Mouse (Mus musculus) lung, embryonic 14.5 days (tissue): ENCODE measurements around the gene Pramef8. TPM values are rescaled to one million over a fixed set of nuclear protein-coding genes. Genes with fewer than 3 reads are reported as not detected.

Experiments
- ATAC-seq: fragments of 200-750 bp; cut with Nextera tagmentation; 2 replicates; pipeline ENCODE4 v1.8.0; 2017; ENCODE audit warnings: mild to moderate bottlenecking, moderate TSS enrichment, moderate library complexity; ENCODE audit not compliant: insufficient read depth
- DNase-seq: peaks from one replicate; pipeline ENCODE4 v3.0.0-alpha.2; 2015
- H3K27ac ChIP-seq: fragments of 300-500 bp; sonication (generic); 2 replicates; pipeline ENCODE4 v1.5.1; 2014; ENCODE audit warnings: low read depth, mild to moderate bottlenecking, moderate library complexity
- H3K27me3 ChIP-seq: fragments of 300-500 bp; sonication (generic); 2 replicates; pipeline ENCODE4 v1.6.1; 2014; ENCODE audit warnings: low read length, control low read depth; ENCODE audit not compliant: insufficient read depth
- H3K36me3 ChIP-seq: fragments of 300-500 bp; sonication (generic); 2 replicates; pipeline ENCODE4 v1.6.1; 2014; ENCODE audit warnings: control low read depth; ENCODE audit not compliant: insufficient read depth
- H3K4me1 ChIP-seq: fragments of 300-500 bp; sonication (generic); 2 replicates; pipeline ENCODE4 v1.6.1; 2014; ENCODE audit warnings: antibody characterized with exemption, control low read depth; ENCODE audit not compliant: insufficient read depth
- H3K4me2 ChIP-seq: fragments of 300-500 bp; sonication (generic); 2 replicates; pipeline ENCODE4 v1.6.1; 2014; ENCODE audit warnings: mild to moderate bottlenecking
- H3K4me3 ChIP-seq: fragments of 300-500 bp; sonication (generic); 2 replicates; pipeline ENCODE4 v1.5.1; 2014; ENCODE audit warnings: low read depth, low read length
- H3K9ac ChIP-seq: fragments of 300-500 bp; sonication (generic); 2 replicates; pipeline ENCODE4 v1.6.1; 2014
- H3K9me3 ChIP-seq: fragments of 300-500 bp; sonication (generic); 2 replicates; pipeline ENCODE4 v1.6.1; 2016; ENCODE audit warnings: low read depth, low read length, control low read depth
- CTCF ChIP-seq: IDR thresholded peaks from 2 replicates; pipeline ENCODE4 v1.5.1; 2016; ENCODE audit warnings: antibody characterized with exemption, low read depth
- WGBS: fragments of 180-500 bp; shearing (Covaris S2); extraction: QIAGEN DNeasy Blood & Tissue Kit; methylation state at CpG from one replicate; pipeline ENCODE4 v1.1.7; 2014; 5-methylcytosine and 5-hydroxymethylcytosine counted together
- polyA plus RNA-seq: library from polyadenylated mRNA; unstranded; fragments of >200 nt; fragmentation: Nextera tagmentation; extraction: Ambion mirVana; gene quantifications from 2 replicates; pipeline ENCODE4 v1.2.1, GENCODE M21; 2014

The Pramef8 gene
- 16.1 and 16.3 TPM in 2 replicates for polyA plus RNA-seq

DNA sequence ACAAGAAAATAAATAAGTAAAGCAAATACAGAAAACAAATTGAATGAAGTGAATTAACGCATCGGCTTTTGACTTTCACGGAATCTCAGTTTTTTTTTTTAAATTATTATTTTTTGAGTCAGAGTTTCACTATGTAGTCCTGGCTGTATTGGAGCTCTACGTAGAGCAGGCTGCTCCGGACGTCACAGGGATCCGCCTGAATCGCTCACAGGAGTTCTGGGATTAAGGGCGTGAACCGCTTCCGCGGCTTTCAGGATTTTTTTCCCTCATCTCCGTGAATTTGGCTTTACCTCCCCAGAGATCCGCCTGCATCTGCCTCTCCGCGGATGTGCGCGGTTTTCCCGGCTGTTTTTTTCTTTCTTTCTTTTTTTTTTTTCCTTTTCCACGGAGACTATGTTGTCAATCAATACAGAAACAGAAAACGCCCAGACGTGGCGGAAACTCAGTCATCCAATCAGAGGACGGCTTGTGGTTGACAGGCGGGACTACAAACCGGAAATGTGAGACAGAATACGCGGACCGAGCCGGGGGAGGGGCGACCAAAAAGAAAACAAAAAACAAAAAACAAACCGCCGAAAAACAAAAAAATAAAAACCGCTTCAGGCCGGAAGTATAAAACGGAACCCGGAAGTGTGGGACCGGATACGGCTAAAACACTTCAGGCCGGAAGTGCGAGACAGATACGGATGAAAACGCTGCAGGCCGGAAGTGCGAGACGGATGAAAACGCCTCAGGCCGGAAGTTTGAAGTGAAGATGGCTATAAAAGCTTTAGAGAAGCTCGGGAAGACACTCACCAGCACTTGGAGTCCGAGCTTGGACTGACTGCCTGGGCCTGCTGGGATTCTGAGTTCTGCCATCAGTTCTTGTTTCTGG is at the start of gene Pramef8:
Gene Pramef8 (plus strand): TSS at position 208 of the 874 bp plus-strand sequence.
- ATAC-seq: peak; percentile 95
- H3K27me3 ChIP-seq: no peaks in the 10 kb centered on the region
- H3K9me3 ChIP-seq: peaks cover 9% of the 10 kb centered on the region; the same call in 1 of the 2 replicates
- H3K4me1 ChIP-seq: no peaks in the 10 kb centered on the region
- WGBS: under 1% methylated on average over 50 of the region's 50 CpGs
- H3K36me3 ChIP-seq: peaks cover 30% of the 10 kb centered on the region
- peak within 1 kb of the TSS; percentile 62 for H3K4me2 ChIP-seq
- peak within 1 kb of the TSS; percentile 55 for H3K4me3 ChIP-seq
- peak within 1 kb of the TSS; percentile 54 for H3K9ac ChIP-seq
- peak; percentile 96 for DNase-seq
- no peak for TF ChIP-seq CTCF
- H3K27ac ChIP-seq: peak within 1 kb of the TSS; percentile 80

DNA sequence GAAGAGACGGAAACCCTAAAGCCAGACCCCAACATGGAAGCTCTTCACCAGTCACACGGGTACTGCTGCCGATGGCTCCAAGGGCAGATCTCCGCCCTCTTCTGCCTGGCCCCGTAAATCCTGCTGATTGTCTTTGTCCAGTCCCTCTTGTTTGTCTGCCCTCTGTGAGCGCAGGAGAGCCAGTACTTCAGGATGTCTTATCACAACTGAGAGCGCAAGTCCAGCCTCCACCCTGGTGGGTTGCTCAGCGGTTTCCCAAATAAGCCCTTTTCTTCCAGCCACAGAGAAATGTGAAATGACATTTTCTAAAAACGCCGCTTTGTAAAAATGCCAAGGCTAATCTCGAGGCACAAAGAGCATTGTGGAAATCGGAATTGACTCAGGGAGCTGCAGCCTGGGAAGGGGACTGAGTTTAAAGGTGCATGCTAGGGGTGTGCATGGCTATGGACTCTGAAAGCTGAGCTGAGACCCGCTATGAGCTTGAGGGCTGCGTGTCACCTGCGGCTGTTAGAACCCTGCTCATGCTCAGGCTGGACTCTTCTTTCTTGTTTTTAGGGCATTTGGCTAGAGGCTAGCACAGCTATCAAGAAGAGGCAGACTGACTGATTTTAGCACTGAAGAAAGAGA is 45.7 kb upstream of the Pramef8 start:
- DNase-seq: no peak
- H3K4me2 ChIP-seq: no peak overlapping the region

DNA sequence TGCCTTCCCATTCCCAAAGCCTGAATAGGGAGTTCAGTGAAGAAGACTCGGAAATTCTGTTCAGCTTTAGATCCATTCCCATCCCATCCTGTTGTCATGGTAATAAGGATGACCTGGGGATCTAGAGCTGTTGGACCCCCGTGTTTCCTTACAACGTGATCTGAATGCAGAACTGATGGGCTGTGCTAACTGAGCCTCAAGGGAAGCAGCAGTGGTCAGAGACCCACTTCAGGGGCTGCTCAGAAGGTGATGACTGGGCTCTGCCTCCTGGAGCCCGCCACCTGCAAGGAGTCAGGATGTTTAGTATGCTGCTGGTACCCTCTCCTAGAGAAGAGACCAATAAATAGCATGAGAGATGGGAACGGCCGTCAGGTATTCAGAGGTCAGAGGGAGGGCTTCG is 32.7 kb upstream of the Pramef8 start:
- Histone ChIP-seq H3K4me2 (no peak overlapping the region), H3K4me3 (no peak overlapping the region), H3K36me3 (no peaks in the 10 kb centered on the region), H3K27ac (no peak overlapping the region), H3K9ac (no peak overlapping the region), H3K9me3 (no peaks in the 10 kb centered on the region), H3K27me3 (0 out of 2 replicates have a peak, but pooled peaks cover 3% of the 10 kb centered on the region), H3K4me1 (no peaks in the 10 kb centered on the region)
- DNase-seq: no peak
- TF ChIP-seq CTCF: no peak
- 41% methylated on average over 7 of the region's 7 CpGs for WGBS
- no peak for ATAC-seq

More for the DNA sequence above, 45.7 kb upstream of the Pramef8 start:
- WGBS: 51% methylated on average over 15 of the region's 15 CpGs
- no peak overlapping the region for H3K4me3 ChIP-seq
- H3K27ac ChIP-seq: no peak overlapping the region
- TF ChIP-seq CTCF: no peak
- no peak overlapping the region for H3K9ac ChIP-seq
- H3K27me3 ChIP-seq: no peaks in the 10 kb centered on the region
- no peaks in the 10 kb centered on the region for H3K4me1 ChIP-seq
- H3K36me3 ChIP-seq: no peaks in the 10 kb centered on the region
- H3K9me3 ChIP-seq: no peaks in the 10 kb centered on the region
- ATAC-seq: no peak

DNA sequence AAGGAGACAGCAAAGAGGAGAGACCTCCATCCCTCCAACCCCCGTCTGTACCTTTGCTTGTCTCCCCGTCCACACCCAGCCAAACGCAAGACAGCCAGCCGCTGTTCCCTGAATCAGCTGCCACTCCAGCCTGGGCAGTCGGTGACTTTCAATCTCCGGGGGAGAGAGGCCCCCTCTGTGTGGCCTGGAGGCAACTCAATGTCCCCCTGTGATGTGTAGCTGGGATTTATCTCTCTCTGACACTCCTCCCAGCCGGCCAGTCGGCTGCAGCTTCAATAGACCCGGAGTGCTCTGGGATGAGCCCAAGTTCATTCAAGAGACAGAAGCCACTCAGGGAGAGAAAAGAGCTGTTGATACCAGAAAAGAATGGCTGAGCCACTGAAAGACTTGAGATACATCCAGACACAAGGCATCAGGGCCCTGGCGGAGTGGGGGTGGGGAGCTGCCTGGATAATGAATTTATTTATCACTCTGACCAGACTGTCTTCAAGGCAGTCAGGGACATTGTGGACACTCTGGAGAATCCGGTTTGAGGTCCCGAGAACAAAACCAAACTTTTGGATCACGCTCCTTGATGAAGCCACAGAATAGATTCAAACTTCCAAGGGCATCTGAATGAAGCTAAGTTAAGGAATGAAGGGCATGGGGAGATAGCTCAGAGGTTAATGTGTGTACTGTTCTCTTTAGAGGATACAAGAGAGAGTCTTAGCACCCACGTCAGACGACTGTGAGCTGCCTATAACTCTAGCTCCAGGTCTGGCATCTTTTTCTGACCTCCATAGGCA is 32.1 kb upstream of the Pramef8 start:
- no peak overlapping the region for H3K27ac ChIP-seq
- H3K9ac ChIP-seq: no peak overlapping the region
- 0 out of 2 replicates have a peak, but pooled peaks cover 3% of the 10 kb centered on the region for H3K27me3 ChIP-seq
- no peaks in the 10 kb centered on the region for H3K9me3 ChIP-seq
- no peak for DNase-seq
- no peak overlapping the region for H3K4me3 ChIP-seq
- no peak; the same call in 1 of the 2 replicates for ATAC-seq
- H3K4me2 ChIP-seq: no peak overlapping the region
- no peaks in the 10 kb centered on the region for H3K36me3 ChIP-seq
- TF ChIP-seq CTCF: no peak
- H3K4me1 ChIP-seq: no peaks in the 10 kb centered on the region
- WGBS: 35% methylated on average over 15 of the region's 15 CpGs

DNA sequence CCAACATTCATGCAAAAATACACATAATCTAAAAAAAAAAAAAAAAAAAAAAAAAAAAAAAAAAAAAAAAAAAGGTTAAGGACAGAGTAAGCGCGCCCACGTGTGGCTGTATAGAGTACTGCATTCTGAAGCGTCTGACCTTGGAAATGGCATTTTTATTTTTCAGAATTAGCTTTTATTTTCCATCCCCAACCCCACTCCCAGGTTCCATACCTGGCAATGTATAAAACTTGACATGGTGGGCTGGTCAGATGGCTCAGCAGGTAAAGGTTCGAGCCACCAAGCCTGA is 31.6 kb upstream of the Pramef8 start:
- H3K9ac ChIP-seq: no peak overlapping the region
- no peak for ATAC-seq
- under 1% methylated on average over 5 of the region's 5 CpGs for WGBS
- H3K36me3 ChIP-seq: no peaks in the 10 kb centered on the region
- H3K9me3 ChIP-seq: no peaks in the 10 kb centered on the region
- H3K4me2 ChIP-seq: no peak overlapping the region
- H3K27me3 ChIP-seq: 0 out of 2 replicates have a peak, but pooled peaks cover 3% of the 10 kb centered on the region
- no peak overlapping the region for H3K4me3 ChIP-seq
- peak; percentile 80 for DNase-seq
- peak; percentile 79 for TF ChIP-seq CTCF
- no peaks in the 10 kb centered on the region for H3K4me1 ChIP-seq
- H3K27ac ChIP-seq: no peak overlapping the region

DNA sequence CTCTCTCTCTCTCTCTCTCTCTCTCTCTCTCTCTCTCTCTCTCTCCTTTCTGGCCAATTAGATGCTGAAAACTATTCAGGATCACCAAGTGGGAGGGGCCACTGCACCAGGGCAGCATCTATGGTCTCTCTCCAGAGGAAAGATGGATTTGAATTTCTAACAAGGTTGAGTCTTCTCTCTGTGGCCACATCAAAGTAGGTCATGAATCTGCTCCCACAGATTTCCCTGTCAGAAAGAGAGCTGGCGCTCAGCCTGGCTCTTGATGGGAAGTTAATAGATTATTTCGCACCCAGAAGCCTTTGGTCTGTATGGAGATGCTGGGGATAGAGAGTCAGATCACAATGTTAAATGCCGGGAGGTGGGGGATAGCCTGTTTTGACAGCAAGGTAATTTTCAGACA is 30.1 kb upstream of the Pramef8 start:
- no peaks in the 10 kb centered on the region for H3K4me1 ChIP-seq
- 65% methylated on average over 3 of the region's 3 CpGs for WGBS
- no peak overlapping the region for H3K27ac ChIP-seq
- no peaks in the 10 kb centered on the region for H3K36me3 ChIP-seq
- ATAC-seq (no peak), DNase-seq (no peak)
- TF ChIP-seq CTCF: no peak
- H3K9me3 ChIP-seq: no peaks in the 10 kb centered on the region
- no peak overlapping the region for H3K9ac ChIP-seq
- 0 out of 2 replicates have a peak, but pooled peaks cover 3% of the 10 kb centered on the region for H3K27me3 ChIP-seq
- no peak overlapping the region for H3K4me3 ChIP-seq
- no peak overlapping the region for H3K4me2 ChIP-seq
